Mouse (Mus musculus) embryo, embryonic 9.5 days (tissue): Measurements from ENCODE around the gene Rita1.
A peak's percentile ranks its signal among the peaks of the same experiment; 100 is the strongest.

Experiments used
- DNase-seq: peaks from one replicate; pipeline ENCODE4 v3.0.0-alpha.2; 2017; ENCODE audit errors: extremely low spot score

Rita1 gene

DNA sequence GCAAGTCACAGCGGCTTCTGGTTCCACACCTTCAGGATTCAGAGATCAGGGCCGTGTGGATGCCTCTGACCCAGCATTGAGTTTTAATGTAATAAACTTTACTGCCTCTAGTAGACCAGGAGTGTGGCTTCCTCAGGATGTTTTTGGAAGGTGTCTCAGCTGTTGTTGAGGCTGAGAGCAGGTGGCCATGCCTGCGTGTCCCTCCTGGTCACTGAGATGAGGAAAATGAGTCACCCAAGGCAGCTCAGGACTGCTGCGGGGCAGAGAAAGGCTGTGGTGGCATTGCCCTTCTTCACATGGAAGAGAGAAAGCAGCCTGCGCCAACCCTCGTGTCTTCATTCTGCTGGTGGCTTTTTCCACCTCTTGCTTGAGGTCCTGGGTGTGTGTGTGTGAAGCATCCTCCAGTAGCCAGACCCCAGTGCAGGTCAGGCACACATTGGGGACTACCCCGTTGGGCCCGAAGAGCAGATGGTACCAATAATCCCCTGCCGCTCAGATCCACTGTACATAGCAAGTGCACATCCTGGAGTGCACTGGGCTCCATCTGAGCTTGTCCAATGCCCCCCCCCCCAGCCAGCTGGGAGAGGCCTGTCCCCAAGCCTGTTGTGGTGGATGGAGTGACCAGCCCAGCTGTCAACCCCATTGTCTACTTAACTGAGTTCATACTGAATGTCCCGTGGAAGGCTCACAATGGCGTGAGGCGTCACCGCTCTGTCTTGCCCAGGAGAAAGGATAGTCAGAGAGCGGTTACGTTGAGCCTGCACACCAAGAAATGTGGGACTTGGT lies 15.3 kb upstream of the Rita1 start:
- no peak for DNase-seq

DNA sequence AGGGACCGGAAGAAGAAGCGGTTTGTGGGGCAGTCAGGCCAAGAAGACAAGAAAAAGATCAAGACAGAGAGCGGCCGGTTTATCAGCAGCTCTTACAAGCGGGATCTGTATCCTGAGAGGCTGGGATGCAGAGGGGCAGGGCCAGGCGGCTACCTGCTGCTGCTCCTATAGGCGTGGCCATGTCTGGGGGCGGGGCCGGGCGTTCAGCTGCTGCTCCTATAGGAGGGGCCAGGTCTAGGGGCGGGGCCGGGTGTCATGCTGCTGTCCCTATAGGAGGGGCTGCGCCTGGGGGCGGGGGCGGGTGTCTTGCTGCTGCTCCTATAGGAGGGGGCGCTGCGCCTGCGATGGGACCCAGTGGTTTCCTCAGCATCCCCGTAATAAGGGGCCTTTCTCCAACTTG lies 14.0 kb upstream of the Rita1 start:
- DNase-seq: peak; percentile 78

DNA sequence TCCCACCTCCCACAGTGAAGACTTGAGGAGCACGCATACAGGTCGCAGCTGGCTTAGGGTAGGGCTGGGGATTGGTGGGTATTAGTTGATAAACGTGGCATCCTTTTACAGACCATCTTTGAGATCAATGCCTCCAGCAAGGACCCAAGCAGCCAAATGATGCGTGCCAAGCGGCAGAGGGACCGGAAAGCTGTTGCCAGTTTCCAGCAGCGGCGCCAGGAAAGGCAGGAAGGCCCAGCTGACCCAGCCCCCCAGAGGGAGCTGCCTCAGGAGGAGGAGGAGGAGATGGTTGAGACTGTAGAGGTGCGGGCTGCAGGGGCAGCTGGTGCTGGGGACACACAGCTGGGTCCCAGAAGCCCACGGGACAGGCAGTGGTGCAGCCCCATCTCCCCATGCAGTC lies 12.0 kb upstream of the Rita1 start:
- DNase-seq: no peak

DNA sequence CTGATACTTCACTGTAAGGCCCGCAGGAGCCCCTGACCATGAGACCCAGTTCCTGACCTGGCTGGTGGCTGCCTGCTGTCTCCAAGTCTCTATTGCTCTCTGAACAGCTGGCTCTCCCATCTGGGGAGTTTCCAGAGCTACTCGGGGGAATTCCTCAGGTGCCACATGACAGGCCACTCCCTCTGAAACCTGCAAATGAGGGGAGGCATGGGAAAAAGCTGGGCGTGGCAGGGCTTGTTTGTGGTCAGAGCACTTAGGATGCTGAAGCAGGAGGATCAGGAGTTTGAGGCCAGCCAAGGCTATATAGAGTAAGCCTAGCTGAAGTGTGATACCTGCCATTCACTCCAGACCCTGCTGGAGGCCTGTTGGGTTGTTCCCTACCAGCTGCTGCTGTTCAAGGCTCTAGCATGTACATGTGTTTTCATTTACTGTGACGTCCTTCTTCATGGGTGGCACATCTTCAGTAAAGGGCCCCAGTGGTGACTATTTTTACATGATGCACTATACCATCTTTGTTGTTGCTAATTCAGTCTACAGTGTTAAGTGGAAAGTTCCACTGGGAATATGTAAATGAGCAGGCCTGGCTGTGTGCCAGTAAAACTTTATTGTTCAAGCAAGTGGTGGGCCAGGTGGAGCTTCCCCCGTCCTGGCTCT lies 9.9 kb upstream of the Rita1 start:
- no peak for DNase-seq

DNA sequence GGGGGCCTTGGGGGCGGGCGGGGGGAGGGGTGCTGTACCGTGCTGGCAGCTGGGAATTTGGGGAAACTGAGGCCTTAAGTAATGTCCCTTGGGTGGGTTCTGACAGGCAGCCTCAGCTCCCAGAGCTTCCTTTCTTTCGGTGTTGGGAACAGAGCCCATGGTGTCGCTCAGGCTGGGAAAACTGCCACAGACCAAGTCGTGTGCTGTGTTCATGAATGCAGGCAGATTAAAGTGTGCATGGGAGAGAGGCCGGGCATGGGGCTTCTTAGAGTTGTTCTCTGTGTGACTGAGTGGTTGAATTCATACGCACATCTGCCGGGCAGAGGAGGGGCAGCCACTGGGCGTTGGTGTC lies 9.4 kb upstream of the Rita1 start:
- no peak for DNase-seq

DNA sequence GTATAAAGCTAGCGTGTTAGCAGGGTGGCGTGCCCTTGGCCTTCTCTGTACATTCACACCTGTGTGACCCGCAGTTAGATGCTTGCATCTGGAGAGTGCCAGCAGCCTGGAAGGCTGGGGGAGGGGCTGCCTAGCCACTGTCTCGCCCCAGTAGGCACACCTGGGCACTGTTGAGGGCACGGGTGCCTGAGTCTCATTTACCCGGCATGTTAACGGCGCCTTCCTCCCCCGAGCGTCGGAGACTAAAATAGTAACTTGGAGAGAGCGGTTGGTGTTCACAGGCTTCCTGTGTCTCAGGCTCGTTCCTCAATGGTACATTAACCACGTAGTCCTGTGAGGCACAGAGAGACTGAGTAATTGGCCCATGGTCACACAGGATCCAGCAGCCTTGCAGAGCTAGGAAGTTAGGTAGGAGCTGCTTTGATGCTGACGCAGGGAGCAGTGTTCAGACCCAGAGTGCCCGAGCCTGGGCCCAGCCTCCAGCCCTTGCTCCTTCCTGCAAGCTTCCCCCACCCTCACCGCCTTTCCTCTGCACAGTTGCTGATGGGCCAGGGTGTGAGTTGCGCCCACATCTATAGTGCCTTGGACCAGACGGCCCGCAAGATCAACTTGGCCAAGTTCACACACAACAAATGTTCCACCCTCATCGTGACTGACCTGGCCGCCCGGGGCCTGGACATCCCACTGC lies 8.8 kb upstream of the Rita1 start:
- DNase-seq: no peak

DNA sequence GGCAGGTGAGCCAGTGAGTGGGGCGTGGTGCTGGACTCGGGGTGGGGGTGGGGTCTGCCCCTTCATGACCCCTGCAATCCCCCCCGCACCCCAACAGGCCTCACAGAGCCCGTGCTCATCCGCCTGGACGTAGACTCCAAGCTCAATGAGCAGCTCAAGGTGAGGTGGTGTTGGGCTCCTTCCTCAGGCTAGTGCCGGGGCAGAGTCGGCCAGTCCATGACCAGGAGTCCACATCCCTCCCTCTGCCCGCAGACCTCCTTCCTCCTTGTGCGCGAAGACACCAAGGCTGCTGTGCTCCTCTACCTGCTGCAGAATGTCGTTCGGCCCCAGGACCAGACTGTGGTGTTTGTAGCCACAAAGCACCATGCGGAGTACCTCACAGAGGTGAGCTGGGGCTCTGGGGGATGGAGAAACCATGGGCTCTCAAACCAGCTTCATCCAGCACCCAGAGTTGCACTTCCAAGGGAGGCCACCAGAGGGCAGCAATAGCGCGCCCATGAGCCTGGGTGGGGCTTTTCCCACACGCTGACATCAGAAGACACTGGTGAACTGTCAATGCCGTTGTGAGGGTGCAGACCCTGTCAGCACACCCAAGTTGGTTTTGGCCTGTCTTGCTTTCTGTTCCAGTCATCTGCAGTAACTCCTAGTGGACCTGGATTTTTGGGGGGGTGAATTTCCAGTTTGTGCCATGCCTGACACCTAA lies 8.1 kb upstream of the Rita1 start:
- DNase-seq: peak; percentile 83

DNA sequence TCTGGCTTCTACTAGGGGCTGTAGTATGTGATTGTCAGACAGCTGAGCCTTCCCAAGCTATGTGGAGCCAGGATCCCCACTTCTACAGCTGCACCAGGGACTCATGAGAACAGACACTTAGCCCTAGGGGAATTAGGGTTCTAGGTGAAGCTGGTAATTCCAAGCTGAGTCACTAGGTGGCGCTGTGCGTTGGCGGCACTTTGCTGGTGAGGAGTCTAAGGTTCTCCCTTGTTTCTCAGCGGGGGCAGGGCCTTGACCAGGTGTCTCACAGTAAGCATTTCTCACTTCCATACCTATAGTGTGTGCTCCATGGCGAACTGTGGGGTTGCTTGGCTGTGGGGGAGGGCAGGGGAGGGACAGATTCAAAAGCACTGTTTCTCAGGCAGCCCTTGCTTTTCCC lies 6.8 kb upstream of the Rita1 start:
- peak; percentile 67 for DNase-seq

DNA sequence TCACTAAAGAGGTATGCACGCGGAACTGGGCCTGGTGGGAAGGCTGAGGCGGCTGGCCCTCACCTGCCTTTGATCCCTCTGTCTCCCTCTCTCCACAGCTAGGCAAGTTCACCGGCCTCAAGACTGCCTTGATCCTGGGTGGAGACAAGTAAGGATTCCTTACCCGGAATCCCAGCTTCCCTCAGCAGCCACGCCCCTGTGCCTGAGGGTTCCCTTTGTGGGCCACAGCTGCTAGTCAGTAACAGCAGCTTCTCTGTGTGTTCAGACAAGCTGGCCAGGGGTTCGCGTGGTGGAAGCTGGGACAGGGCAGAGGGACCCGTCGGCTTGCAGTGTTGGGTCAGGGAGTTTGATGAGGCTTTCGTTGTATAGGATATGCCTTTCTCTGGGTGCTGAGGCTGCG lies 6.4 kb upstream of the Rita1 start:
- DNase-seq: no peak

DNA sequence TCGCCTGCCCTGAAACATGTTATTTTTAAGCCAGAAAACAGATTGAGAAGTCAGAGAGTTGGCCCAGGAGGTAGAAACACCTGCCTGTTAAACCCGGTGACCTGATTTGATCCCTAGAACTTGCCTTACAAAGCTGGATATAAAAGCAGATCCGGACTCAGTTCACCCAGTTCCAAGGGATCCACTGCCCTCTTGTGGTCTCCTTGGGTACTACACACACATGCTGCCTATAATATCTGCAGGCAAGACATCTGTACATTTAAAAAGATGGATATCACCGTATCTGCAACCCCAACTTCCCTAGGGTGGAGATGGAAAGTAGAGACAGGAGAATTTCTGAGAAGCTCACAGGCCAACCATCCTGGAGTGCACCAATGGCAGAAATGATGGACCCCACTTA lies 3.5 kb upstream of the Rita1 start:
- DNase-seq: no peak

DNA sequence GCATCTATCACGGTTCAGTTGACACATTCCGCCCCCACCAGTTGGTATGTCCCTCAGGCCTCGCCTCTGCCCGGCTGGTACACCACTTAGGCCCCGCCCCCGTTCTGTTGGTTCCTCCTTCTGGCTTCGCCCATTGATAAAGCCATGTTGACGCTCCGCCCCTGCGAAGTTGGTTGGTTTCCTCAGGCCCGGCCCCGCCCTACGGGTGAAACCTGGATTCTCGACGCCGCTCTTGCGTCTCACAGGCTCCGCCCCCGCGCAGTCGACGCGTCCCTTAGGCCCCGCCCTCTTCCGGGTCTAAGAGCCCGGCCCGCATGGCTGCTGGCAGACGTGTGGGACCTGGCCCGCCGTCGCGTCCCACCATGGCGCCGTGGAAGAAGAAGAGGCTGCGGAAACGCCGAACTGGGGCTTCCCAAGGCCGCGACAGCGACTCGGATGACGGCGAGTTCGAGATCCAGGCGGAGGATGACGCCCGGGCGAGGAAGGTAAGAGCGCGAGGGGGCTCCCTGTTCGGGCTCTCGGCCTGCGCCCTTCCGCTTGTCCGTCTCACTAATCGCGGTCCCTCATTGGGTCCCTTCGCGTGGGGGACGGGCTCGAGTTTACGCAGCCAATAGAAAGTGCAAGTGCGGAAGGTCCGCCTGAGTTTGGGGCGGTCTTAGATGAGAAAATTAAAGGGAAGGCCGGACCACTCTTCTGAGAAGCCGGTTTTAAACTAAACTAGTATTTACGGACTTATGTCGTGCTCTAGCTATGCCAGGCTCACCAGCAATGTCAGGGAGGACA lies 624 bp upstream of the Rita1 start:
- peak; percentile 99 for DNase-seq

DNA sequence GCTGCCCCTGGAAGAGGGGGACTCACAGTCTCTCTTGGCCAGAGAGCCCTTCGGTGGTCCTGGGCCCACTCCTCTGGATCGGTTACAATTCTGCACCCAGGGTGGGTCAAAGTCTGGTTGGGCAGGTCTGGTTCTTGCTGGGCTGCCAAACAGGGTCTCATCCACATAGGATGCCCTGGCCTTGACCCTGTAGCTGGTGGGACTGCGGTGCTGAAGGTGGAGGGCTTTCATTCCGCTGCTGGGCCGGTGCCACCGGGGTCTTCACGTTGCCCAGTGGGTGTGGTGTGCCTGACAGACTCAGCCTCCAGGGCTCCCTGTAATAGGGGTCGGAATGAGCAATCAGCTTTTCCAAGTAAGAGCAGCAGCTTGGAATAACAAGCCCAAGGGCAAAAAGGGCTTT lies 973 bp downstream of the Rita1 start:
- no peak for DNase-seq

DNA sequence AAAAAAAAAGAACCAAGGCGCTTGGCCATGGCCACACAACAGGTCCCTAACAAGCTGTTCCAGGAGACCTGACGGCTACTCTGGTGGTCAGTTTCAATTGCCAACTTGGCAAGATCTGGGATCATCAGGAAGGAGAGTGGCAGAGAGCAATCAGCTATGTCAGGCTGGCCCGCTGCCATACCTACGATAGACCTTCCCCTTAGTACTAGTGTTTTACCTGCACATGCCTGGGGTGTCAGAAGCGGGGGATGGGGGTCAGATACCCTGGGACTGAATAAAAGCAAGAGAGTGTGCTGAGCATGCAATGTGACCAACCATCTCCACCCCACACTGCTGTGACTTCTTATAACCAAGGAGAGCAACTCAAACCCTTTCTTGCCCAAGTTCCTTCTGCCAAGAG lies 1.5 kb downstream of the Rita1 start:
- DNase-seq: no peak

DNA sequence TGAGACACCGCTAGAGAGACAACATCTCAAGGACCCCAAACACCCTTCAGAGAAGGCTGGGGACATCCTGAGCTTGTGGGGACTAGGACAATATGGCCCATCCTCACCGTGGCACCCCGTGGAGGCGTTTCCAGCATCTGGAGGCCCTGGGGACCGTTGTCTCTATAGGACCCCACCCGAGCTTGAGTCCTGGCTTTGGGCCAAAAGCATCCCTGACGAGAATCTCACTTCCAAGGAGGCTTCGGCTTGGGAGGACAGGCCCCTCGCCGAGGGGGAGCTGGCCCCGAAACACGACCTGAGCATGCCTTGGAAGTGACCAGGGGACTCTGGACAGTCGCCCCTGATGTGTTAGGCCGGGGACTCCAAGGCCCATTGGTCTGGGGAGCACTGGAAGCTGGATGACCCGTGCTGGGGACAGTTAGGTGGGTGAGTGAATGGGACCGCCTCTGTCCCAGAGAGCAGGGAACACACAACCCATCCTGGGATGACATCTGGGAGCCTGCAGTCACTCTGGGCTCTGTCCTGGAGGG lies 3.1 kb downstream of the Rita1 start:
- no peak for DNase-seq

DNA sequence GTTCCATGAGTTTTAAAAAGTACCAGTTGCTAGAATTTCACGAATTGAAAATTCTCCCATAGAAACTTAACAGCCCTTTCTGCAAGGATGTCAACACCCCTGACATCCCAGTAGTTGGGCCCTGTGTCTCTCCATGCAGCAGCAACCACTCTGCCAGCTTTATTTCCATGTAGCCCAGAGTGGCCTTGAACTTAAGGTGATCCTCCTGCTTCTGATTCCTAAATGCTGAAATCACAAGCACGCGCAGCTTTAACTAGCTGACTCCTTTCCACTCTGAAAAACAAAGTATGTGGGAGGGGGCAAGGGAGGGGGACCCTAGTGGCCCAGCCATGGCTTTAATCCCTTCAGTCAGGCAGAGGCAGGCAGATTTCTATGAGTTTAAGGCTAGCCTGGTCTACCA lies 5.1 kb downstream of the Rita1 start:
- no peak for DNase-seq

DNA sequence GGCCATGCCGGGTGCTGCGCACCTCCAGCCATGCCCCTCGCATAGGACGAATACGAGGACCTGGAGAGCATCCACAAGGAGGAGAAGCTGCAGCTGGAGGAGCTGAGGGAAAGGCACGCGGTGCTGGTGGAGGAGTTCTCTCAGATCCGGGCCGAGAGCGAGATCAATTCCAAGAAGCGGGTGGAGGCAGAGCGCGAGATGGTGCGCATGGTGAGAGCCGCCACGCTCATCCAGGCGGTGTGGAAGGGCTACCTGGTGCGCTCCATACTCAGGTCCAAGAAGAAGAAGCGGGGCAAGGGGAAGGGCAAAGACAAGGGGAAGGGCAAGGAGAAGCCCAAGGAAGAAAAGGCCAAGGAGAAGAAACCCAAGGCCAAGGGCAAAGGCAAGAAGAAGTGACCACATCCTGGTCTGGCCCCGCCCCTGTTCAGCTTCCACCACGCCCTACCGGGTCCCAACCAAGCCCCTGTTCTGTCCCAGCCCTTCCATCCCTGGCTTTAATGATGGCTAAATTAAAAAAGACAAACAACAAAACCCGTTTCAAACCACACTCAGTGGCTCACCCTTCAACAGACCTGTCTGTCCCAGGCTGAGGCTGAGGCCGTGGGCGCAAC lies 5.7 kb downstream of the Rita1 start:
- DNase-seq: no peak

DNA sequence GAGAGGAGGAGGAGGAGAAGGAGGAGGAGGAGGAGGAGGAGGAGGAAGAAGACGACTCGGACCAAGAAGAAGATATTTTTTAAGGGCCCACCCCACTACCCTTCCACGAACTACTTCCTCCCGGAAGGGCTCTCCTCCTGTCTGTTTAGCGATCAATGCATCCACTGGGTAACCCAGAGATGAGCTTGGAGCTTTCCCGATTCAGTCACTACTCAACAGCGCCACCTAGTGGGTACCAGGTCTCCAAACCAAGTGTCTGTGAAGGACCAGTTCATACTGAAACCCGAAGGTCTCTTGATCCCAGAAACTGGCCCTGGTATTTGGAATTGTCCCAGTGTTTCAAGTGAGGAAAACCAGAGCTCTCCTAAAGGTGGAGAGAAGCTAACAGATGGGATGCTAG lies 6.7 kb downstream of the Rita1 start:
- DNase-seq: peak; percentile 89

DNA sequence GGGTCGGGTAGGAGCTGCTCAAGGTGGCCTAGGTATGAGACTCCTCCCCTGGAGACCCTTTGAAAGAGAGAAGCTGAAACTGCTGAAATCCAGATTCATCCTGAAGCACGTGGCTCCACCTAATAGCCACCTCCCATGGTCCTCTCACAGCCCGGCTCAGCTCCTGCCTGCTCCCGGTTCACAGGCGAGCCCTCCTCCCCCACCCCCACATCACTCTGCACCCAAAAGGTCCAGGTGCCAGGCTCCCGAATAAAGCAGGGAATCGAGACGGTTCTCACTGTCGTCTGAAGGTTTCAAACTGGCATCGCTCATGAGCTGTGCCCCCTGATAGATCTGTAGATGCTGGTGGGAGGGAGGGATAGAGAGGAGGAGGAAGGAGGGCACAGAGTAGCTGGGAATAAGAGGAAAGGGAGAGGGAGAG lies 7.1 kb downstream of the Rita1 start:
- DNase-seq: no peak

DNA sequence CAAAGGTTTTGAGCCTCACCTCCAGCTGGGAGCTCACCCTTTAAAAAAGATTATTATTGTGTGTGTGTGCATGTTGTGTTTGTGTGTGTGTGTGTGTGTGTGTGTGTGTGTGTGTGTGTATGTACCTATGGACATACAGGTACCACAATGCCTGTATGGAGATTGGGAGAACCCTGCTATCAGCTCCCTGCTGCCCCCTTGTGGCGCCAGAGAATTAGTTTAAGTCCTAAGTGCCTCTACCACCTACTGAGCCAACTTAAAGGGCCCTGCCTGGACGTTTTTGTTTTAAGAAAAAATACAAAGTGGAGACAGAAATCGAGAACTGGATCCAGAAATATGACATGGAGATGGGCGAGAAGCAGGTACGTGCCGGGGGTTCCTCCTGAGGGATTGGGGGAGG lies 7.5 kb downstream of the Rita1 start:
- DNase-seq: peak; percentile 80

DNA sequence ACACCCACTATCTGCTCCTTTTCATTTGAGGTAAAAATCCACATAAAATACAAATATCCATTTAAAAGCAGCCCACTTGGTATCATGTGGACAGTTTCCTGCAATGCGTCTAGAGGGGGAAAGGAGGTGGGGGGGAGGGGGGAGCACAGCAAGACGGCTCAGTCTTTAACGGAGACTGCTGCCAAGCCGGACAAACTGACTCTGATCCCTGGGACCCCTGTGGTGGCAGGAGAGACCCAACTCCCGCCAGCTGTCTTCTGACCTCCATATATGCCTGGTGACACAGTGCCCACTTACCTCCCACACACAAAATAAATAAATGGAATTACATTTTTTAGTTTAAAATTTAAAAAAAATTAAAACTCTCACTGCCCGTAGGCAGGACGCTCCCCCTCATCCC lies 8.9 kb downstream of the Rita1 start:
- no peak for DNase-seq

DNA sequence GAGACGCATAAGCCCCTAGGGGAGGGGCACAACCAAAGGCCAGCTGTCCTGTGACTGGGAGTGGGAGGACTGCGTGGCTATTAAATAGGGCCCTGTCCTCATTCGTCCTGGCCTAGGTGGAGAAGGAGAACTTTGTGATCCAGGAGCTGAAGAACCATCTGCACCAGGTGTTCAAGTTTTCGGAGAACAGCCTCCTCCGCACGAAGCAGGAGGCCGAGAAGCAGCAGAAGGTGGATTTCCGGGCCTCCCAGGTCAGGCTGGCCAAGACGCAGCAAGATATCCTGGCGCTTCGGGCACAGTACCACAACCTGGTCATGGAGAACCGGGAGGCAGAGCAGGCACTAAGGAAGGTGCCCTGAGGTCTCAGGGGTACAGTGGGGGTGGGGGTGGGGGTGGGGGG lies 10.2 kb downstream of the Rita1 start:
- DNase-seq: no peak
